Mouse (Mus musculus): Measurements from ENCODE around the gene Prss22. TPM values are rescaled to one million over a fixed set of nuclear protein-coding genes. Genes with fewer than 3 reads are reported as not detected.

Prss22 gene
- polyA plus RNA-seq, 1 experiment from 2014 or later: 2.5 TPM

GRCm38 (mm10) chr17:23994667-23995066 lies 3.2 kb downstream of the Prss22 start:
- no peak for ATAC-seq (ENCODE audit: insufficient number of reproducible peaks, insufficient read depth, low FRiP score, low TSS enrichment, low read depth)
- H3K27me3 ChIP-seq: 0 out of 2 replicates have a peak, but pooled peaks cover 11% of the 10 kb centered on the region
- peaks cover 8% of the 10 kb centered on the region for H3K4me1 ChIP-seq
- H3K27ac ChIP-seq: no peak overlapping the region
- H3K4me3 ChIP-seq: no peak overlapping the region
- H3K36me3 ChIP-seq: no peaks in the 10 kb centered on the region
- H3K9ac ChIP-seq: 0 out of 2 replicates have a peak overlapping the region, but pooled peaks have one; percentile 12
- no peaks in the 10 kb centered on the region for H3K9me3 ChIP-seq
- 59% methylated on average over 7 of the region's 7 CpGs for WGBS
- H3K4me2 ChIP-seq: no peak overlapping the region

GRCm38 (mm10) chr17:23993559-23994428 lies 4.1 kb downstream of the Prss22 start:
- H3K9me3 ChIP-seq: no peaks in the 10 kb centered on the region
- H3K9ac ChIP-seq: peak overlapping the region; percentile 64
- H3K4me1 ChIP-seq: peaks cover 8% of the 10 kb centered on the region
- no peaks in the 10 kb centered on the region for H3K36me3 ChIP-seq
- no peak overlapping the region for H3K27ac ChIP-seq
- WGBS: 12% methylated on average over 31 of the region's 31 CpGs
- 0 out of 2 replicates have a peak, but pooled peaks have one; percentile 48 for ATAC-seq (ENCODE audit: insufficient number of reproducible peaks, insufficient read depth, low FRiP score, low TSS enrichment, low read depth)
- peak overlapping the region; percentile 63 for H3K4me2 ChIP-seq
- 0 out of 2 replicates have a peak, but pooled peaks cover 12% of the 10 kb centered on the region for H3K27me3 ChIP-seq
- H3K4me3 ChIP-seq: peak overlapping the region; percentile 37

- Histone ChIP-seq H3K36me3 (no peaks in the 10 kb centered on the region), H3K9me3 (no peaks in the 10 kb centered on the region), H3K4me1 (peaks cover 8% of the 10 kb centered on the region), H3K4me3 (peak overlapping the region; percentile 37), H3K4me2 (peak overlapping the region; percentile 63), H3K27me3 (0 out of 2 replicates have a peak, but pooled peaks cover 16% of the 10 kb centered on the region), H3K27ac (no peak overlapping the region), H3K9ac (0 out of 2 replicates have a peak overlapping the region, but pooled peaks have one; percentile 22)
- no peak for ATAC-seq (ENCODE audit: insufficient number of reproducible peaks, insufficient read depth, low FRiP score, low TSS enrichment, low read depth)
- 65% methylated on average over 9 of the region's 9 CpGs for WGBS
Measured at GRCm38 (mm10) chr17:23992789-23993553, 4.9 kb downstream of the Prss22 start.

- H3K27ac ChIP-seq: no peak overlapping the region
- H3K4me3 ChIP-seq: no peak overlapping the region
- no peak overlapping the region for H3K9ac ChIP-seq
- peaks cover 8% of the 10 kb centered on the region for H3K4me1 ChIP-seq
- no peaks in the 10 kb centered on the region for H3K36me3 ChIP-seq
- no peak overlapping the region for H3K4me2 ChIP-seq
- H3K9me3 ChIP-seq: no peaks in the 10 kb centered on the region
- WGBS: 43% methylated on average over 2 of the region's 2 CpGs
- no peak for ATAC-seq (ENCODE audit: insufficient number of reproducible peaks, insufficient read depth, low FRiP score, low TSS enrichment, low read depth)
- H3K27me3 ChIP-seq: peaks cover 15% of the 10 kb centered on the region; the same call in 1 of the 2 replicates
Measured at GRCm38 (mm10) chr17:23989802-23990201, 8.1 kb downstream of the Prss22 start.

GRCm38 (mm10) chr17:23984989-23985388 lies 12.9 kb downstream of the Prss22 start:
- H3K4me3 ChIP-seq: no peak overlapping the region
- no peaks in the 10 kb centered on the region for H3K4me1 ChIP-seq
- peaks cover 5% of the 10 kb centered on the region; the same call in 1 of the 2 replicates for H3K27me3 ChIP-seq
- no peak overlapping the region for H3K9ac ChIP-seq
- no peak overlapping the region for H3K4me2 ChIP-seq
- no peaks in the 10 kb centered on the region for H3K36me3 ChIP-seq
- ATAC-seq (ENCODE audit: insufficient number of reproducible peaks, insufficient read depth, low FRiP score, low TSS enrichment, low read depth): no peak
- H3K9me3 ChIP-seq: no peaks in the 10 kb centered on the region
- WGBS: 80% methylated on average over 1 of the region's 1 CpGs
- H3K27ac ChIP-seq: no peak overlapping the region

- no peaks in the 10 kb centered on the region; the same call in 1 of the 2 replicates for H3K27me3 ChIP-seq
- no peak overlapping the region for H3K4me2 ChIP-seq
- H3K4me3 ChIP-seq: no peak overlapping the region
- WGBS: 51% methylated on average over 4 of the region's 4 CpGs
- H3K4me1 ChIP-seq: no peaks in the 10 kb centered on the region
- no peaks in the 10 kb centered on the region for H3K36me3 ChIP-seq
- ATAC-seq (ENCODE audit: insufficient number of reproducible peaks, insufficient read depth, low FRiP score, low TSS enrichment, low read depth): no peak
- H3K9me3 ChIP-seq: no peaks in the 10 kb centered on the region
- H3K27ac ChIP-seq: no peak overlapping the region
- H3K9ac ChIP-seq: no peak overlapping the region
Measured at GRCm38 (mm10) chr17:23982912-23983311, 15.0 kb downstream of the Prss22 start.

- no peaks in the 10 kb centered on the region for H3K36me3 ChIP-seq
- H3K4me3 ChIP-seq: no peak within 1 kb of the TSS
- no peak within 1 kb of the TSS for H3K4me2 ChIP-seq
- ATAC-seq (ENCODE audit: insufficient number of reproducible peaks, insufficient read depth, low FRiP score, low TSS enrichment, low read depth): no peak
- WGBS: 74% methylated on average over 10 of the region's 10 CpGs
- no peaks in the 10 kb centered on the region for H3K9me3 ChIP-seq
- H3K27me3 ChIP-seq: no peaks in the 10 kb centered on the region
- no peaks in the 10 kb centered on the region for H3K4me1 ChIP-seq
- H3K9ac ChIP-seq: no peak within 1 kb of the TSS
- no peak within 1 kb of the TSS for H3K27ac ChIP-seq
Measured at GRCm38 (mm10) chr17:23980297-23980909, 17.5 kb downstream of the Prss22 start, which contains the start of gene Prss30. Gene Prss30, minus strand, starts transcription at chr17:23980566.

- Histone ChIP-seq H3K36me3 (no peaks in the 10 kb centered on the region), H3K9ac (no peak overlapping the region), H3K27ac (no peak overlapping the region), H3K4me3 (no peak overlapping the region), H3K4me2 (no peak overlapping the region), H3K27me3 (no peaks in the 10 kb centered on the region), H3K9me3 (no peaks in the 10 kb centered on the region), H3K4me1 (no peaks in the 10 kb centered on the region)
- WGBS: 44% methylated on average over 3 of the region's 3 CpGs
- no peak for ATAC-seq (ENCODE audit: insufficient number of reproducible peaks, insufficient read depth, low FRiP score, low TSS enrichment, low read depth)
Measured at GRCm38 (mm10) chr17:23979471-23979870, 18.4 kb downstream of the Prss22 start.

GRCm38 (mm10) chr17:23976665-23977064 lies 21.2 kb downstream of the Prss22 start:
- Histone ChIP-seq H3K9me3 (no peaks in the 10 kb centered on the region), H3K4me1 (no peaks in the 10 kb centered on the region), H3K36me3 (no peaks in the 10 kb centered on the region), H3K27ac (no peak overlapping the region), H3K27me3 (no peaks in the 10 kb centered on the region), H3K4me3 (no peak overlapping the region), H3K9ac (no peak overlapping the region), H3K4me2 (no peak overlapping the region)
- ATAC-seq (ENCODE audit: insufficient number of reproducible peaks, insufficient read depth, low FRiP score, low TSS enrichment, low read depth): no peak
- 74% methylated on average over 4 of the region's 4 CpGs for WGBS

- Histone ChIP-seq H3K36me3 (no peaks in the 10 kb centered on the region), H3K4me3 (no peak overlapping the region), H3K4me2 (no peak overlapping the region), H3K27ac (no peak overlapping the region), H3K9ac (no peak overlapping the region), H3K27me3 (no peaks in the 10 kb centered on the region), H3K4me1 (no peaks in the 10 kb centered on the region), H3K9me3 (no peaks in the 10 kb centered on the region)
- ATAC-seq (ENCODE audit: insufficient number of reproducible peaks, insufficient read depth, low FRiP score, low TSS enrichment, low read depth): no peak
- WGBS: 77% methylated on average over 9 of the region's 9 CpGs
Measured at GRCm38 (mm10) chr17:23971315-23971714, 26.6 kb downstream of the Prss22 start.

GRCm38 (mm10) chr17:23969231-23969630 lies 28.7 kb downstream of the Prss22 start:
- no peak overlapping the region for H3K4me3 ChIP-seq
- H3K36me3 ChIP-seq: no peaks in the 10 kb centered on the region
- H3K9me3 ChIP-seq: no peaks in the 10 kb centered on the region
- no peaks in the 10 kb centered on the region for H3K27me3 ChIP-seq
- no peak for ATAC-seq (ENCODE audit: insufficient number of reproducible peaks, insufficient read depth, low FRiP score, low TSS enrichment, low read depth)
- no peaks in the 10 kb centered on the region for H3K4me1 ChIP-seq
- WGBS: 4% methylated on average over 1 of the region's 1 CpGs
- H3K27ac ChIP-seq: no peak overlapping the region
- no peak overlapping the region for H3K4me2 ChIP-seq
- no peak overlapping the region for H3K9ac ChIP-seq

All from embryonic facial prominence, embryonic 13.5 days (tissue).